Mouse (Mus musculus): ENCODE measurements around the gene Sf1.

DNA sequence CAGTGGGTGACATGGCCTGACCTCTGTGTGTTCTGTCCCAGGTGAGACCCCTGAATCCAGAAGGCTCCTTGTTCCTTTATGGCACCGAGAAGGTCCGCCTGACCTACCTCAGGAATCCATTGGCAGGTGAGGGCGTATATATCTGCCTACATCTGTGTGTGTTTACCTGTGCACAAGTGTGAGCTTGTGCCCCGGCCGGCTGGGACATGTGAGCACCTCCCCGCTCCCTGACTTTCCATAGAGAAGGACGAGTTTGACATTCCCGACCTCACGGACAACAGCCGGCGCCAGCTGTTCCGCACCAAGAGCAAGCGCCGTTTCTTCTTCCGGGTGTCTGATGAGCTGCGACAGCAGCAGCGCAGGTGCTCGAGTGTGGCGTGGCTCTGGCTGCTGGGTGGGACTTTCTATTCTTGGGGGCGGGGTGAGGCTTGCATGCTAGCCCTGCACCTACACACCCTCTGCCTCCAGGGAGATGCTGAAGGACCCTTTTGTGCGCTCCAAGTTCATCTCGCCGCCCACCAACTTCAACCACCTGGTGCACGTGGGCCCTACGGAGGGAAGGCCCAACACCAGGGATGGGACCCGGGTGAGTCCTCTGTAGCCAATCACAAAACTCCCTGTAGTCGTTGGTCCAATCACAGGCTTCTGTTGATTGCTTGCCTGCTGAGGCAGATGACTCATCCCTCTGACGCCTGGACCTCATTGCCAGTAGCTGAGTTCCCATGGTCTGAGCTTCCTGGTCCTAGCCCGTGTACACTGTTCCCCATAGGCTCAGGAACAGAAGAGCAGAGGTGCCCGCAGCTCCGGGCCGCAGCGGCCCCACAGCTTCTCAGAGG is 41.5 kb upstream of the Sf1 start:
- TF ChIP-seq CTCF (IDR thresholded peaks at IDR 0.05; ENCODE audit: borderline replicate concordance, insufficient read depth, low read length) (no peak), POLR2A (IDR thresholded peaks at IDR 0.05; ENCODE audit: low read depth, low read length) (no peak)
